Mouse (Mus musculus): ENCODE measurements around the gene Slc4a1.

DNA sequence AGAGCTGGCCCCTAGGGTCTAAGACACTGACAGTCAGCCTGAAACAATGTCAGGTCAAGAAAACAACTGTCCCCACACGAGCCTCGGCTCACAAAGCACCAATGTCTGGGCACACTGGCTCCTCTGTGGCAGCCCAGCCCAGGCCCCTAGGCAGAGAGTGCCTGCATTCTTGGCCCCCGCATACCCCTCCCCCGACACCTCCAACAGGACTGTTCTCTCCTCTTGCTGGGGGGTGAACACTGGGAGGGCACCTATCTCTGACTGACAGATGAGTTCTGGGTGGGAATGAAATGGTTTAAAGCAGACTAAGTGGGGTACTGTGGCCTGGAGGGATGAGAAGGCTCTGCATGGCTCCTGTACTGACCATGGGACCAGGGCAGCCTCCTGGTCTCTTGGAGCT, 304 bp downstream of the Slc4a1 start:
- TF ChIP-seq POLR2A (IDR thresholded peaks at IDR 0.05; ENCODE audit: insufficient read depth, low read depth, low read length) (no peak), CTCF (IDR thresholded peaks at IDR 0.05; ENCODE audit: insufficient read depth, low read depth, low read length) (no peak)
